In the genomic region with DNA sequence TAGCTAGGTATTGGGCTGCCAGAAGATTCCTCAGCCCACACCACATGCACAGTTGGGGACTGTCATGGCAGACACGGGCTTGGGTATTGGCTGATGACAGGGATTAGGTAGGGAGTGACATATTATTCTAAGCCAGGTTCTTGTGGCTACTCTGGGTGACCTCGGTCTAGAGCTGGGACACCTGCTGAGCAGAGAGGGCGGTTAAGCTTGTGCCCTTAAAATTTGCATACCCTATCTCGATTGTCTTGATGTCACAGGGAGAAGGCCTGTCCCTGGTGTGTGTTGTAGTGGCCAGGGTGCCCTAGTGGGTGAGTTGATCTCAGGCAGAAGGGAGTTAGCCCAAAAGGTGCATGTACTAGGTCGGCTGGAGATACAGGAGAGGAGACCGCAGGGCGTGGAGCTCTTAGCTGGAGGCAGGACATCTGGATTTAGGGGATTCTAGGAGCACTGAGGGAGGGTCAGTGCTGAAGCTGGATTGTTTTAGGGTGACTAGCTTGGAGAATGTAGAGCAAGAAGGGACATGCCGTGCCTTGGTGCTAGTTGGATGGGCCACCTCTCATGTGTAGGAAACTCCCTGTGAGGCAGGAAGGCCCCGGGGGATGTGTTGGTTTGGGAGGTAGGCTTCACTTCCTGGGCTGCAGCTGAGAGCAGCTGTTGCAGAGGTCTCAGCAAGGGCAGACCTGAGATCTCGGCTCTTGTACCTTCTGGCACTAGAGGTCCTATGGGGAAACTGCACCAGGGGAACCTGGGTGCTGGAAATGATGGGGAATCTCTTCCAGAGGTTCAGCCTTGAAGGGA, we compare ENCODE assay signal across 17 mouse cellular contexts. TPM values are rescaled to one million over a fixed set of nuclear protein-coding genes. Genes with fewer than 3 reads are reported as not detected.
DNase-seq lines count a peak whose midpoint lies in the region; ATAC-seq and TF ChIP-seq lines count a peak whose summit lies in the region.
"Had no signal": no experiment of that assay in that cellular context is flagged by ENCODE, and none has a peak within 500 bp of the region (broad histone marks: within the 10 kb centered on the region; RNA-seq: fewer than 3 reads in every experiment).

No protein-coding gene starts in this region.

- no peak for TF ChIP-seq EP300 in liver, postnatal 0 days (IDR thresholded peaks at IDR 0.05; ENCODE audit: low read depth)

- 70% methylated on average over 10 of the region's 10 CpGs for WGBS in liver, postnatal 0 days (ENCODE audit: insufficient replicate concordance)
- 83% methylated on average over 10 of the region's 10 CpGs for WGBS in neural tube, embryonic 15.5 days
- 72% methylated on average over 10 of the region's 10 CpGs for WGBS in intestine, embryonic 15.5 days

- no peak for ATAC-seq in liver, postnatal 0 days
- ATAC-seq in CD4-positive, CD25-positive, alpha-beta regulatory T cell, adult 4 months: peak; percentile 90
- peak; percentile 57 for ATAC-seq in neutrophil, adult 5-6 weeks (ENCODE audit: extremely low read depth, insufficient number of reproducible peaks, low FRiP score, poor library complexity, severe bottlenecking)
- no peak for ATAC-seq in neural tube, embryonic 15.5 days (ENCODE audit: low FRiP score)
- ATAC-seq in intestine, embryonic 15.5 days: no peak
- ATAC-seq: hindbrain, embryonic 16.5 days had no signal

- H3K27ac ChIP-seq in liver, postnatal 0 days (ENCODE audit: low read depth): peak overlapping the region; percentile 37; the same call in 1 of the 2 replicates
- no peak overlapping the region for H3K27ac ChIP-seq in neural tube, embryonic 15.5 days (replicated peaks)
- H3K27ac ChIP-seq in intestine, embryonic 15.5 days: no peak overlapping the region
- H3K27ac ChIP-seq: forebrain, embryonic 10.5 days; limb, embryonic 12.5 days had no signal

- H3K9ac ChIP-seq in liver, postnatal 0 days (replicated peaks): no peak overlapping the region
- no peak overlapping the region for H3K9ac ChIP-seq in neural tube, embryonic 15.5 days (replicated peaks)
- no peak overlapping the region for H3K9ac ChIP-seq in intestine, embryonic 15.5 days
- H3K9ac ChIP-seq: limb, embryonic 12.5 days had no signal

- no peak overlapping the region for H3K4me2 ChIP-seq in liver, postnatal 0 days (ENCODE audit: low read depth, low read length)
- H3K4me2 ChIP-seq in neural tube, embryonic 15.5 days: no peak overlapping the region
- H3K4me2 ChIP-seq in intestine, embryonic 15.5 days (replicated peaks): no peak overlapping the region
- H3K4me2 ChIP-seq: limb, embryonic 12.5 days; midbrain, embryonic 11.5 days had no signal

- H3K4me1 ChIP-seq in liver, postnatal 0 days (ENCODE audit: insufficient read depth): peaks cover 24% of the 10 kb centered on the region
- peaks cover 36% of the 10 kb centered on the region for H3K4me1 ChIP-seq in neural tube, embryonic 15.5 days
- peaks cover 40% of the 10 kb centered on the region for H3K4me1 ChIP-seq in intestine, embryonic 15.5 days (replicated peaks)

- DNase-seq in liver, postnatal 0 days: no peak
- no peak for DNase-seq in liver
- peak; percentile 53 for DNase-seq in thymus, postnatal 25 days
- no peak for DNase-seq in adrenal gland, adult 18-20 months (ENCODE audit: low spot score in 2 of 2)
- DNase-seq: cerebellum, adult 11-12 months; heart, postnatal 10 days; lung, adult 2 months; lung, postnatal 4 days; right cerebral cortex, adult 18-20 months had no signal

- TF ChIP-seq CTCF in liver, postnatal 0 days (IDR thresholded peaks at IDR 0.05; ENCODE audit: low read depth): no peak

- no peak overlapping the region for H3K4me3 ChIP-seq in liver, postnatal 0 days (ENCODE audit: low read depth, low read length)
- no peak overlapping the region for H3K4me3 ChIP-seq in neural tube, embryonic 15.5 days (replicated peaks)
- no peak overlapping the region for H3K4me3 ChIP-seq in intestine, embryonic 15.5 days (replicated peaks)
- H3K4me3 ChIP-seq: forebrain, embryonic 10.5 days; limb, embryonic 12.5 days had no signal

- no peaks in the 10 kb centered on the region for H3K27me3 ChIP-seq in liver, postnatal 0 days (ENCODE audit: insufficient read depth, low read length)
- no peaks in the 10 kb centered on the region for H3K27me3 ChIP-seq in neural tube, embryonic 15.5 days (replicated peaks)
- H3K27me3 ChIP-seq in intestine, embryonic 15.5 days (replicated peaks): no peaks in the 10 kb centered on the region
- H3K27me3 ChIP-seq: limb, embryonic 12.5 days had no signal

- no peaks in the 10 kb centered on the region for H3K9me3 ChIP-seq in liver, postnatal 0 days (ENCODE audit: low read length)
- no peaks in the 10 kb centered on the region for H3K9me3 ChIP-seq in neural tube, embryonic 15.5 days (replicated peaks)
- H3K9me3 ChIP-seq in intestine, embryonic 15.5 days: no peaks in the 10 kb centered on the region
- H3K9me3 ChIP-seq: forebrain, embryonic 10.5 days; limb, embryonic 12.5 days had no signal

- H3K36me3 ChIP-seq in liver, postnatal 0 days (replicated peaks; ENCODE audit: insufficient read depth, low read length): 0 out of 2 replicates have a peak, but pooled peaks cover 9% of the 10 kb centered on the region
- peaks cover 22% of the 10 kb centered on the region for H3K36me3 ChIP-seq in neural tube, embryonic 15.5 days
- H3K36me3 ChIP-seq in intestine, embryonic 15.5 days: no peaks in the 10 kb centered on the region

RNA-seq across cellular contexts. Expression of a gene that starts 37.0 kb away (rescaled TPM):
- 3.2 and 3.7 TPM in 2 replicates for polyA plus RNA-seq in liver, postnatal 0 days (2015; fragmentation: Nextera tagmentation; extraction: Ambion mirVana)
- 10 to 100 TPM; 25.3 to 25.7 TPM for polyA plus RNA-seq in CD4-positive, CD25-positive, alpha-beta regulatory T cell, adult 4 months (2017; shearing (Covaris generic))
- 47.0 and 55.5 TPM in 2 replicates for total RNA-seq in neutrophil, adult 5-6 weeks (2017)
- 25.4 and 25.8 TPM in 2 replicates for polyA plus RNA-seq in neural tube, embryonic 15.5 days (2015; fragmentation: Nextera tagmentation; extraction: Ambion mirVana)
- total RNA-seq in adrenal gland, adult 18-20 months (2021): 10 to 100 TPM; 12.7 to 14.6 TPM
- polyA plus RNA-seq in intestine, embryonic 15.5 days (2015; fragmentation: Nextera tagmentation; extraction: Ambion mirVana): 12.4 and 13.6 TPM in 2 replicates

Comparison
In these comparisons a context has a peak if more than half of its experiments do, and no peak if none do; other contexts are left out.
1. ATAC-seq: peak in CD4-positive, CD25-positive, alpha-beta regulatory T cell, adult 4 months (single experiment) and neutrophil, adult 5-6 weeks (single experiment); none in liver, postnatal 0 days (single experiment), neural tube, embryonic 15.5 days (single experiment) and intestine, embryonic 15.5 days (single experiment).